Mouse (Mus musculus): Measurements from ENCODE around the gene Sctr. TPM values are rescaled to one million over a fixed set of nuclear protein-coding genes. Genes with fewer than 3 reads are reported as not detected.

Sctr gene
- total and polyA plus RNA-seq, 2 experiments from 2014 or later = not detected

DNA sequence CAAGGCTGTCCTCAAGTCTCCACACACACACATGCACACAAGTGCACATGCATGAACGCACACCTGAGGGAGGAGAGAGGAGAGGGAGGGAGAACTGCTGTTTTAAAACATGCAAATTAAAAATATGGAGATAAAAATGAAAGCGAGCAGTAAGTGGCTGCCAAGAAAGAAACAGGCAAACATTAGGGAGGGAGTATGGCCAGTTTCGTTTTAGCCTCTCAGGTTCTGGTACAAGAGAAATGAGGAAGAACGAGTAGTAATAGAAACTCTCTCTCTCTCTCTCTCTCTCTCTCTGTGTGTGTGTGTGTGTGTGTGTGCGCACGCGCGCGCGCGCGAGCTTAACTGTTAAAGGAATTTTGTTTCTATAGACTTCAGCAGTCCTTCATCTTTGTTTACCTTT lies 12.7 kb downstream of the Sctr start:
- no peaks in the 10 kb centered on the region for H3K27me3 ChIP-seq (ENCODE audit: control insufficient read depth, insufficient read depth, low read length)
- H3K4me1 ChIP-seq (ENCODE audit: control insufficient read depth, insufficient read depth) = peaks cover 4% of the 10 kb centered on the region; the same call in 1 of the 2 replicates
- DNase-seq (ENCODE audit: low spot score) (no peak), ATAC-seq (ENCODE audit: insufficient read depth, low read depth) (no peak)
- H3K27ac ChIP-seq (ENCODE audit: low read depth) = no peak overlapping the region
- H3K9me3 ChIP-seq (replicated peaks; ENCODE audit: control insufficient read depth, low read length) = no peaks in the 10 kb centered on the region
- 87% methylated on average over 12 of the region's 12 CpGs for WGBS
- H3K36me3 ChIP-seq (replicated peaks; ENCODE audit: control insufficient read depth, insufficient read depth, low read length) = no peaks in the 10 kb centered on the region
- no peak overlapping the region for H3K4me2 ChIP-seq (ENCODE audit: low read depth, low read length)
- no peak overlapping the region for H3K4me3 ChIP-seq (ENCODE audit: low read depth, low read length)
- no peak for TF ChIP-seq CTCF (IDR thresholded peaks at IDR 0.05; ENCODE audit: low read depth)
- TF ChIP-seq EP300 (IDR thresholded peaks at IDR 0.05; ENCODE audit: low read depth) = no peak
- H3K9ac ChIP-seq (replicated peaks; ENCODE audit: low read depth, low read length) = no peak overlapping the region

DNA sequence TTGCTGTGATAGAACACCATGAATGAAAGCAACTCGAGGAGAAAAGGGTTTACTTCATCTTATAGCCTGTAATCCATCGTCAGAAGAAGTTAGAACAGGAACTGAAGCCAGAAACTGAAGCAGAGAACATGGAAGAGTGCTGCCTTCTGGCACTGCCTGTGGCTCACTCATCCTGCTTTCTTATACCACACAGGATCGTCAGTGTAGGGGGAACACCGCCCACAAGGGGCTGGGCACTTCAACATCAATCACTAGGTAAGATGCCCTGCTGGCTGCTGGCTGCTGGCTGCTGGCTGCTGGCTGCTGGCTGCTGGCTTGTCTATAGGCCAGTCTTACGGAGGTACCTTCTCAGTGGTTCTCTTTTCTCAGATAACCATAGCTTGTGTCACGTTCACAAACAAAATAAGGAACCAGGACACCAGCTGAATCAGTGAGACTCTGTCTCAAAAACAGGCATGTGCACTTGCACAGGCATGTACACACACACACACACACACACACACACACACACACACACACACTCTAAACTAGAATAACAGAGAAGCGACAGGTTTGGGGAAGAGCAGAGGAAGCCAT lies 13.7 kb downstream of the Sctr start:
- no peak for TF ChIP-seq CTCF (IDR thresholded peaks at IDR 0.05; ENCODE audit: low read depth)
- H3K27ac ChIP-seq (ENCODE audit: low read depth) = no peak overlapping the region
- no peak overlapping the region for H3K4me3 ChIP-seq (ENCODE audit: low read depth, low read length)
- ATAC-seq (ENCODE audit: insufficient read depth, low read depth) = no peak
- H3K4me2 ChIP-seq (ENCODE audit: low read depth, low read length) = no peak overlapping the region
- H3K4me1 ChIP-seq (ENCODE audit: control insufficient read depth, insufficient read depth) = peaks cover 14% of the 10 kb centered on the region
- 57% methylated on average over 7 of the region's 7 CpGs for WGBS
- no peaks in the 10 kb centered on the region for H3K36me3 ChIP-seq (replicated peaks; ENCODE audit: control insufficient read depth, insufficient read depth, low read length)
- H3K27me3 ChIP-seq (ENCODE audit: control insufficient read depth, insufficient read depth, low read length) = no peaks in the 10 kb centered on the region
- DNase-seq (ENCODE audit: low spot score) = no peak
- no peaks in the 10 kb centered on the region for H3K9me3 ChIP-seq (replicated peaks; ENCODE audit: control insufficient read depth, low read length)
- no peak overlapping the region for H3K9ac ChIP-seq (replicated peaks; ENCODE audit: low read depth, low read length)

DNA sequence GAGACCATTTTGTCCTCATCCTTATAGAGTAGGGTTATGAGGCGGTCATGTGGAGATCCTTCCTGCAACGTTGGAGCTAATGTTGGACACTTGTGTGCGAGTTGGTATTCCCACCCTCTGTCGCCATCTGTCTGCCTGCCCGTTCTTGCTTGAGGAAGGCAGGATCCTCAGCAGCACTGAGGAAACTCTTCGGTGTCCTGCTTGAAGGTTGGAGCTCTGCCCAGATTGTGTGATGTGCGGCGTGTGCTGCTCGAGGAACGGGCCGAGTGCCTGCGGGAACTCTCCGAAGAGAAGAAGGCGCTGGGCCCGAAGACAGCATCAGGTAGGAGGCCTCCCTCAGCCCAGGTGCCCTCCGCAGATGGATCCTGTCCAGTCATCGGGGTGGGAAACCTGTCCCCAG lies 15.3 kb downstream of the Sctr start:
- no peaks in the 10 kb centered on the region for H3K9me3 ChIP-seq (replicated peaks; ENCODE audit: control insufficient read depth, low read length)
- WGBS = 82% methylated on average over 17 of the region's 17 CpGs
- H3K27ac ChIP-seq (ENCODE audit: low read depth) = no peak overlapping the region
- ATAC-seq (ENCODE audit: insufficient read depth, low read depth) (0 out of 2 replicates have a peak, but pooled peaks have one; percentile 6), DNase-seq (ENCODE audit: low spot score) (no peak)
- no peak overlapping the region for H3K4me2 ChIP-seq (ENCODE audit: low read depth, low read length)
- no peaks in the 10 kb centered on the region for H3K36me3 ChIP-seq (replicated peaks; ENCODE audit: control insufficient read depth, insufficient read depth, low read length)
- no peak for TF ChIP-seq EP300 (IDR thresholded peaks at IDR 0.05; ENCODE audit: low read depth)
- TF ChIP-seq CTCF (IDR thresholded peaks at IDR 0.05; ENCODE audit: low read depth) = no peak
- peaks cover 16% of the 10 kb centered on the region for H3K4me1 ChIP-seq (ENCODE audit: control insufficient read depth, insufficient read depth)
- no peak overlapping the region for H3K4me3 ChIP-seq (ENCODE audit: low read depth, low read length)
- H3K27me3 ChIP-seq (ENCODE audit: control insufficient read depth, insufficient read depth, low read length) = no peaks in the 10 kb centered on the region
- no peak overlapping the region for H3K9ac ChIP-seq (replicated peaks; ENCODE audit: low read depth, low read length)

DNA sequence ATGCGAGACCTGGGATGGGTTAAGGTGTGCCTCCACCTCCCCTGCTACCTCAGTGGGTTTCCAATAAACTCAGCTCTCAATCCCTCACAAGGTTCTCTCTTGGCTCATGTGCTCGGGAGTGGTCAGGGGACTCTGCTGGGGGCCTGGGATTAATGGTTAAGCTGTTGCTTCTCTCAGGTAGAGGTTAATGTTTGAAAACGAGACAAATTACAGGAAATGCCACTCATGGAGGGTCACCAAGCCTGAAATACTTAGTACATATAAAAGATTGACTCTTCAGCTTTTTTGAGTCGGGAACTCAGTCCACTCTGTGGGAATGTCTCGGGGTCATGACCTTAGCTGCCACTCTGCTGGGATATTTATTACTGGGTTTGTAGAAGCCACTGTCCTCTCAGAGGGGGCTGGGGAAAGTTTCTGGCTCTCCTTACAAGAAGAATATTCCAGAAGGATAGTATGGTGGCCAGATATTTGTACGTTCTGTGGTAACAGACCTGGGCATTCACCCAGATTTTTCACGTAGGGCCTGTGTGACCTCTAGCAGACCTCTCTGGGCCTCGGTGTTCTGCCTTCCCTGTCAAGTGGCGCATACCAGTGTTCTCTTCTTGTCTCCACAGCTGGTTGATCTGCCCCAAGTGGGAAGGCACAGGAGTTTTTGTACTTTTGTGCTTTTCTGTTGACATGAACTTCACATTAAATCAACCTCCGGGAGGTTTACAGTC lies 17.8 kb downstream of the Sctr start:
- Histone ChIP-seq H3K4me1 (ENCODE audit: control insufficient read depth, insufficient read depth) (peaks cover 26% of the 10 kb centered on the region), H3K27ac (ENCODE audit: low read depth) (peak overlapping the region; percentile 75), H3K36me3 (replicated peaks; ENCODE audit: control insufficient read depth, insufficient read depth, low read length) (no peaks in the 10 kb centered on the region), H3K4me3 (ENCODE audit: low read depth, low read length) (no peak overlapping the region), H3K9me3 (replicated peaks; ENCODE audit: control insufficient read depth, low read length) (no peaks in the 10 kb centered on the region), H3K27me3 (ENCODE audit: control insufficient read depth, insufficient read depth, low read length) (no peaks in the 10 kb centered on the region), H3K9ac (replicated peaks; ENCODE audit: low read depth, low read length) (no peak overlapping the region), H3K4me2 (ENCODE audit: low read depth, low read length) (no peak overlapping the region)
- ATAC-seq (ENCODE audit: insufficient read depth, low read depth) = peak; percentile 66
- DNase-seq (ENCODE audit: low spot score) = peak; percentile 65
- 44% methylated on average over 10 of the region's 10 CpGs for WGBS
- TF ChIP-seq EP300 (IDR thresholded peaks at IDR 0.05; ENCODE audit: low read depth) = no peak
- TF ChIP-seq CTCF (IDR thresholded peaks at IDR 0.05; ENCODE audit: low read depth) = no peak

DNA sequence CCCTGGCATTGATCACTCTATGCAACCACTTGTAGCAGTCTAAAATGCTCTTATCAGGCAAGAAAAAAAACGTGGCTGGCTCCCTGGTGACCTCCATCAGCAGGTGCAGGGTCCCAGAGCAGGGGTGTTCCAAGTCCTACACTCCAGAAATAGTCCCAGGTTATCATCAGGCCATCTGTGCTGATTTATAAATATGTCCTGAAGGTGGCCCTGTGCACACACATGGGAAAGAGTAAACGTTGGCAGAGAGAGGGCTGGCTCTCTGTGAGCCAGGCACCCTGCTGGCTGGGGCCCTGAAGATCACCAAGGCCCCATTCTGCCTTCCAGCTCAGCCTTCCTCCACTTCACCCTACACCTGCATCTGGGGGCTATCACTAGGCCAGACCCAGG lies 18.4 kb downstream of the Sctr start:
- Histone ChIP-seq H3K27me3 (ENCODE audit: control insufficient read depth, insufficient read depth, low read length) (no peaks in the 10 kb centered on the region), H3K4me1 (ENCODE audit: control insufficient read depth, insufficient read depth) (peaks cover 26% of the 10 kb centered on the region), H3K4me2 (ENCODE audit: low read depth, low read length) (no peak overlapping the region), H3K9me3 (replicated peaks; ENCODE audit: control insufficient read depth, low read length) (no peaks in the 10 kb centered on the region), H3K9ac (replicated peaks; ENCODE audit: low read depth, low read length) (no peak overlapping the region), H3K36me3 (replicated peaks; ENCODE audit: control insufficient read depth, insufficient read depth, low read length) (no peaks in the 10 kb centered on the region), H3K27ac (ENCODE audit: low read depth) (peak overlapping the region; percentile 75), H3K4me3 (ENCODE audit: low read depth, low read length) (no peak overlapping the region)
- DNase-seq (ENCODE audit: low spot score) (no peak), ATAC-seq (ENCODE audit: insufficient read depth, low read depth) (peak; percentile 33)
- TF ChIP-seq CTCF (IDR thresholded peaks at IDR 0.05; ENCODE audit: low read depth) = no peak
- TF ChIP-seq EP300 (IDR thresholded peaks at IDR 0.05; ENCODE audit: low read depth) = no peak
- 12% methylated on average over 2 of the region's 2 CpGs for WGBS
